Mouse (Mus musculus) activated CD4-positive, CD25-positive, alpha-beta regulatory T cell, adult 9 weeks (primary cell): ENCODE measurements around the gene Klrg1. TPM values are rescaled to one million over a fixed set of nuclear protein-coding genes. Genes with fewer than 3 reads are reported as not detected.

Experiments used
- polyA plus RNA-seq: library from polyadenylated mRNA; unstranded; fragments of 100-300 nt; shearing (Covaris generic); gene quantifications from one replicate; pipeline ENCODE4 v1.2.1, GENCODE M21; 2017

Gene Klrg1
- polyA plus RNA-seq = 144 TPM

GRCm38 (mm10) chr6:122282782-122283181, at the start of gene Klrg1:
TSS of gene Klrg1 (minus strand) at chr6:122282882.

GRCm38 (mm10) chr6:122308505-122309393, 26.1 kb upstream of the Klrg1 start, which contains the start of gene M6pr:
TSS of gene M6pr (plus strand) at chr6:122308720.

Other genes with a start within 250 kb of the Klrg1 start
- 303 TPM for gene M6pr, start 25.8 kb upstream of the Klrg1 start, polyA plus RNA-seq
- 7.4 TPM for gene Phc1, start 57.7 kb upstream of the Klrg1 start, polyA plus RNA-seq
- gene Rimklb, start 215.9 kb upstream of the Klrg1 start, polyA plus RNA-seq = not detected
- not detected for gene Mfap5, start 223.0 kb upstream of the Klrg1 start, polyA plus RNA-seq